Mouse (Mus musculus): Measurements from ENCODE around the gene Cldn14.
"Not testable (repeated sequence)": the region's sequence is repeated elsewhere in the genome, so short reads cannot be mapped to it uniquely, and the experiment has no call there.

Gene Cldn14

GRCm38 (mm10) chr16:94006706-94007665 is 1.7 kb downstream of the Cldn14 start:
- no peak for DNase-seq (ENCODE audit: low spot score)

- no peak for DNase-seq (ENCODE audit: low spot score)
Measured at GRCm38 (mm10) chr16:94003478-94003877, 5.2 kb downstream of the Cldn14 start.

GRCm38 (mm10) chr16:94001366-94001765 is 7.3 kb downstream of the Cldn14 start:
- DNase-seq (ENCODE audit: low spot score) = no peak

GRCm38 (mm10) chr16:93998895-93999294 is 9.7 kb downstream of the Cldn14 start:
- DNase-seq (ENCODE audit: low spot score) = no peak

- DNase-seq (ENCODE audit: low spot score) = no peak
Measured at GRCm38 (mm10) chr16:93983576-93983975, 25.1 kb downstream of the Cldn14 start.

- no peak for DNase-seq (ENCODE audit: low spot score)
Measured at GRCm38 (mm10) chr16:93982341-93982740, 26.3 kb downstream of the Cldn14 start.

GRCm38 (mm10) chr16:93981190-93981841 is 27.3 kb downstream of the Cldn14 start:
- no peak for DNase-seq (ENCODE audit: low spot score)

GRCm38 (mm10) chr16:93980338-93980737 is 28.3 kb downstream of the Cldn14 start:
- not testable (repeated sequence) for DNase-seq (ENCODE audit: low spot score)

- DNase-seq (ENCODE audit: low spot score) = no peak
Measured at GRCm38 (mm10) chr16:93979316-93979715, 29.3 kb downstream of the Cldn14 start.

- no peak for DNase-seq (ENCODE audit: low spot score)
Measured at GRCm38 (mm10) chr16:93977587-93977986, 31.1 kb downstream of the Cldn14 start.

- no peak for DNase-seq (ENCODE audit: low spot score)
Measured at GRCm38 (mm10) chr16:93976907-93977306, 31.7 kb downstream of the Cldn14 start.

GRCm38 (mm10) chr16:93975430-93975829 is 33.2 kb downstream of the Cldn14 start:
- no peak for DNase-seq (ENCODE audit: low spot score)

GRCm38 (mm10) chr16:93974278-93974677 is 34.4 kb downstream of the Cldn14 start:
- DNase-seq (ENCODE audit: low spot score) = no peak

- DNase-seq (ENCODE audit: low spot score) = no peak
Measured at GRCm38 (mm10) chr16:93973554-93973953, 35.1 kb downstream of the Cldn14 start.

GRCm38 (mm10) chr16:93973123-93973522 is 35.5 kb downstream of the Cldn14 start:
- no peak for DNase-seq (ENCODE audit: low spot score)

GRCm38 (mm10) chr16:93971046-93971445 is 37.6 kb downstream of the Cldn14 start:
- no peak for DNase-seq (ENCODE audit: low spot score)

GRCm38 (mm10) chr16:93967893-93968292 is 40.7 kb downstream of the Cldn14 start:
- no peak for DNase-seq (ENCODE audit: low spot score)

- no peak for DNase-seq (ENCODE audit: low spot score)
Measured at GRCm38 (mm10) chr16:93962283-93962682, 46.4 kb downstream of the Cldn14 start.

- no peak for DNase-seq (ENCODE audit: low spot score)
Measured at GRCm38 (mm10) chr16:93961099-93961646, 47.5 kb downstream of the Cldn14 start.

- no peak for DNase-seq (ENCODE audit: low spot score)
Measured at GRCm38 (mm10) chr16:93960495-93960894, 48.1 kb downstream of the Cldn14 start.

- no peak for DNase-seq (ENCODE audit: low spot score)
Measured at GRCm38 (mm10) chr16:93957402-93957801, 51.2 kb downstream of the Cldn14 start.

GRCm38 (mm10) chr16:93956986-93957385 is 51.7 kb downstream of the Cldn14 start:
- no peak for DNase-seq (ENCODE audit: low spot score)

- no peak for DNase-seq (ENCODE audit: low spot score)
Measured at GRCm38 (mm10) chr16:93947396-93947795, 61.2 kb downstream of the Cldn14 start.

Data from ovary, postnatal 10 days (tissue).